Mouse (Mus musculus): ENCODE measurements at regions not wholly inside any gene's neighbourhood (a gene's known extent, or its start where the extent isn't known, plus 50 kb on each side); places are given as distances from the start of the nearest gene placed in this dataset.

- TF ChIP-seq CTCF (IDR thresholded peaks at IDR 0.05; ENCODE audit: control insufficient read depth, insufficient read depth, insufficient read length) (no peak), USF1 (IDR thresholded peaks at IDR 0.05; ENCODE audit: low read depth) (no peak), MAX (IDR thresholded peaks at IDR 0.05) (no peak)
These were observed 99.3 kb downstream of the Fasl start for GRCm38 (mm10) chr1:161688946-161689345.

Measured in C2C12 (cell line).